Mouse (Mus musculus): Measurements from ENCODE around the gene Bmp4.

Bmp4 gene

GRCm38 (mm10) chr14:46385701-46386477, 4.6 kb downstream of the Bmp4 start:
- DNase-seq: no peak

- no peak for DNase-seq
Observed at GRCm38 (mm10) chr14:46384946-46385691, 5.3 kb downstream of the Bmp4 start.

GRCm38 (mm10) chr14:46381457-46381856, 9.0 kb downstream of the Bmp4 start:
- DNase-seq: peak; percentile 44

- DNase-seq: no peak
Observed at GRCm38 (mm10) chr14:46380286-46380721, 10.2 kb downstream of the Bmp4 start.

- no peak for DNase-seq
Observed at GRCm38 (mm10) chr14:46379285-46379684, 11.2 kb downstream of the Bmp4 start, which contains the start of gene Gm15217. Gm15217 (plus strand) TSS chr14:46379414.

GRCm38 (mm10) chr14:46375796-46376195, 14.7 kb downstream of the Bmp4 start:
- no peak for DNase-seq

- no peak for DNase-seq
Observed at GRCm38 (mm10) chr14:46372452-46372851, 18.0 kb downstream of the Bmp4 start.

- no peak for DNase-seq
Observed at GRCm38 (mm10) chr14:46363209-46363608, 27.3 kb downstream of the Bmp4 start.

- DNase-seq: no peak
Observed at GRCm38 (mm10) chr14:46357696-46358095, 32.8 kb downstream of the Bmp4 start.

- DNase-seq: no peak
Observed at GRCm38 (mm10) chr14:46357286-46357685, 33.2 kb downstream of the Bmp4 start.

GRCm38 (mm10) chr14:46344750-46345149, 45.7 kb downstream of the Bmp4 start:
- DNase-seq: no peak

GRCm38 (mm10) chr14:46338801-46339200, 51.7 kb downstream of the Bmp4 start:
- DNase-seq: no peak
